Mouse (Mus musculus) gastrocnemius, postnatal 14 days (tissue): ENCODE measurements around the gene Olfr835. TPM values are rescaled to one million over a fixed set of nuclear protein-coding genes. Genes with fewer than 3 reads are reported as not detected.

Experiments used
- DNase-seq: peaks from one replicate; pipeline ENCODE4 v3.0.0; 2021; ENCODE audit warnings: mixed read lengths
- intact Hi-C: fragments of 180-260 bp; cut with DNase I; formaldehyde crosslinking; loops from one replicate; pipeline ENCODE4 v1.15.1; 2025; ENCODE audit warnings: low total_unique reads
- long read RNA-seq, 2 experiments: library from polyadenylated mRNA; stranded (forward); transcript quantifications; one replicate each; pipeline ENCODE4 v2.0.0; 2021
- total RNA-seq, 2 experiments: library from RNA; stranded (reverse); gene quantifications; 2 replicates each; pipeline ENCODE4 v1.2.3; 2021

Gene Olfr835
- total RNA-seq, result not detected
- long read RNA-seq, experiment 1, result 0 reads
- long read RNA-seq, experiment 2, result 0 reads

DNA sequence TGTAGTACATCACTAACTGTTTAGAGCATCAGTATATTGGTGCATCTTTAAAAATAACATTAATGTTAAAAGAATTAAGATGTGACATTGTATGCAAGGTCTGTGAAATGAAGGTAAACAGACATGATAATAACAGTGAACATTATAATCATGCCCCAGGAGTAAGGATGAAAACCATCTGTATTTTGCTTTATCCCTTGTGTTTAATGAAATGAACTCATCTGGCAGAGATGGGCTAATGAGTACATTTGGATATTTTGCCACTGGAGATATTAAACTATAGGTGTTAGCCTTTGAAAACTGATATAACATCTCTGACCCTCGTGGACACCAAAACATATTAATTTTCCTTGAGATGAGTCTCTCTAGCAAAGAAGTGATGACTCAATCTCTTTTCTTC is at the start of gene Olfr835:
Gene Olfr835 (plus strand): TSS at position 301 of the 400 bp plus-strand sequence.
- intact Hi-C loops, result no loop called here
- DNase-seq, result no peak

DNA sequence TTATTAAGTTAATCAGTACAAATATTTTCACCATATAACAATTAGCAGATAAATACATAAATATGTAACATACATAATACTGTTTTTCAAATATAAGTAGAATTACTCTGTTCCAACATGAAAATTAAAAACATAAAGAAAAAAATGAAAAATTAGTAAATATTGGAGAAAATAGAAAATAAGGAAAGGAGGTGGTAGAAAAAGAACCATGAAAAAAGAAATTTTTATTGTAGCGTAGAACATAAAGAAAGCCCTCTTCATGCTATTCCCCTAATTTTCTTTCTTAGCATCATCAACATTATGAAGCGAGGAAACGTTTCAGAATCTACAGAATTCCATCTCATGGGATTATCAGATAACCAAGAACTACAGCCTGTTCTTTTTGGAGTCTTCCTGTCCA is 44.8 kb upstream of the Olfr835 start, which contains the start of gene Olfr834:
Gene Olfr834 (plus strand): TSS at position 301 of the 400 bp plus-strand sequence.
- intact Hi-C loops, result no loop called here
- DNase-seq, result no peak

DNA sequence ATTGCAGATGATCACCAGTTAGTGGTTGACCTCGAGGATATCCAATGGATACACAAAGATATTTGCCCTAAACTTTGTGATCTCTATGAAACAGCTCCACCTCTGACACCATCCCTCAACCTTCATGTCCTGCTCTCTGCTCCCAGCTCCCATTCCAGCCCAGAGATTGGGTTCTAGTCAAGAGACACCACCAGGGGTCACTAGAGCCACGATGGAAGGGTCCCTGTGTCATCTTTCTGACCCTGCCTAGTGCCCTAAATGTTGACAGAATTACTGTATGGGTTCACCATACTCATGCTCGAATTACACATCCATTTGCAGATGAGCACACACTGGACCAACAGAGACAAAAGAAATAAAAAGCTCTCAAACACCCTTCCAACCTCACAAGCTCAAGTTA is 52.5 kb downstream of the Olfr835 start:
- intact Hi-C loops, result no loop called here
- no peak for DNase-seq

Other genes with a start within 250 kb of the Olfr835 start
- not detected for gene Olfr828, start 213.2 kb upstream of the Olfr835 start, total RNA-seq
- gene Olfr829, start 177.8 kb upstream of the Olfr835 start, total RNA-seq, result not detected
- not detected for gene Olfr830, start 158.0 kb upstream of the Olfr835 start, total RNA-seq
- gene Olfr832, start 95.6 kb upstream of the Olfr835 start, total RNA-seq, result not detected
- gene Olfr834, start 44.7 kb upstream of the Olfr835 start, total RNA-seq, result not detected
- gene Olfr836, start 87.6 kb downstream of the Olfr835 start, total RNA-seq, result not detected
- not detected for gene Olfr837, start 103.6 kb downstream of the Olfr835 start, total RNA-seq
- gene Olfr839-ps1, start 144.6 kb downstream of the Olfr835 start, total RNA-seq, result not detected
- gene Olfr843, start 219.3 kb downstream of the Olfr835 start, total RNA-seq, result not detected